Mouse (Mus musculus) heart, embryonic 16.5 days (tissue): ENCODE data around the gene Gramd1b. TPM values are rescaled to one million over a fixed set of nuclear protein-coding genes. Genes with fewer than 3 reads are reported as not detected.

ENCODE experiments used
- ATAC-seq: fragments of 200-750 bp; cut with Nextera tagmentation; replicated peaks from 2 replicates; pipeline ENCODE4 v1.8.0; 2017; ENCODE audit warnings: moderate number of reproducible peaks; ENCODE audit not compliant: insufficient read depth, low FRiP score; ENCODE audit errors: extremely low read depth
- H3K27ac ChIP-seq: fragments of 300-500 bp; sonication (generic); 2 replicates; pipeline ENCODE4 v1.5.1; 2014; ENCODE audit warnings: mild to moderate bottlenecking, low read length, control low read depth, moderate library complexity
- H3K27me3 ChIP-seq: fragments of 300-500 bp; sonication (generic); 2 replicates; pipeline ENCODE4 v1.6.1; 2014; ENCODE audit warnings: low read length, mixed read lengths; ENCODE audit not compliant: control insufficient read depth, insufficient read depth
- H3K36me3 ChIP-seq: fragments of 300-500 bp; sonication (generic); 2 replicates; pipeline ENCODE4 v1.6.1; 2014; ENCODE audit not compliant: control insufficient read depth, insufficient read depth
- H3K4me1 ChIP-seq: fragments of 300-500 bp; sonication (generic); 2 replicates; pipeline ENCODE4 v1.6.1; 2014; ENCODE audit warnings: low read length, mixed read lengths; ENCODE audit not compliant: control insufficient read depth, insufficient read depth
- H3K4me2 ChIP-seq: fragments of 300-500 bp; sonication (generic); 2 replicates; pipeline ENCODE4 v1.6.1; 2014; ENCODE audit warnings: low read depth, mild to moderate bottlenecking, control low read depth, low read length
- H3K4me3 ChIP-seq: fragments of 300-500 bp; sonication (generic); 2 replicates; pipeline ENCODE4 v1.5.1; 2014; ENCODE audit warnings: mild to moderate bottlenecking, control low read depth, low read length
- H3K9ac ChIP-seq: fragments of 300-500 bp; sonication (generic); 2 replicates; pipeline ENCODE4 v1.6.1; 2014; ENCODE audit warnings: low read length, control low read depth
- H3K9me3 ChIP-seq: fragments of 300-500 bp; sonication (generic); replicated peaks from 2 replicates; pipeline ENCODE4 v1.6.1; 2016; ENCODE audit warnings: low read length; ENCODE audit not compliant: control insufficient read depth
- whole genome bisulfite sequencing: fragments of 180-500 bp; shearing (Covaris S2); extraction: QIAGEN DNeasy Blood & Tissue Kit; methylation state at CpG from one replicate; pipeline ENCODE4 v1.1.7; 2014; 5-methylcytosine and 5-hydroxymethylcytosine counted together
- polyA plus RNA-seq: library from polyadenylated mRNA; unstranded; fragments of >200 nt; fragmentation: Nextera tagmentation; extraction: Ambion mirVana; gene quantifications from 2 replicates; pipeline ENCODE4 v1.2.1, GENCODE M21; 2015

Gramd1b gene
- polyA plus RNA-seq, 1 experiment from 2014 or later: 5.9 TPM

DNA sequence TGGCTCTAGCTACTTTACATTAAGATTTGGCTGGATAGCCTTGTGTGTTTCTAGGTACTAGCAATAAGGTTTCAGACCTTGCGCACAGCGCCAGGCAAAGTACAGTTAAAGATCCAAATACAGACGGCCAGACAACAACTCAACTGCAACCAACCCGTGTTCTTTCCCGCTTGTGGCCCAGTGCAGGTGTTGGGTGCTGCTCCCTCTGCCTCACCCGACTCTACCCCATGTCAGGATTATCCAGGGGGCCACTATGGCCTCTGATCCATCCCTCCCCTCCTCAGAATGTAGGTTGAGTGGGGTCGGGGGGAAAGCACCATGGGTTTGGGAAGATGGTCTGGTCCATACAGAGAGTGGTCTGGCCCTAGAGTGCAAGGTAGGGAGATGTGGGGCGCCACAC lies 237.9 kb downstream of the Gramd1b start:
- no peak overlapping the region for H3K9ac ChIP-seq
- no peak overlapping the region for H3K4me2 ChIP-seq
- no peaks in the 10 kb centered on the region for H3K9me3 ChIP-seq
- H3K27me3 ChIP-seq: no peaks in the 10 kb centered on the region
- H3K36me3 ChIP-seq: peaks cover 10% of the 10 kb centered on the region
- no peaks in the 10 kb centered on the region for H3K4me1 ChIP-seq
- H3K4me3 ChIP-seq: no peak overlapping the region
- no peak for ATAC-seq
- WGBS: 92% methylated on average over 8 of the region's 8 CpGs
- no peak overlapping the region for H3K27ac ChIP-seq

GRCm38 (mm10) chr9:40292475-40292874 lies 238.7 kb downstream of the Gramd1b start:
- WGBS: 84% methylated on average over 4 of the region's 4 CpGs
- H3K27ac ChIP-seq: no peak overlapping the region
- no peak overlapping the region for H3K4me2 ChIP-seq
- H3K36me3 ChIP-seq: peaks cover 10% of the 10 kb centered on the region
- no peak overlapping the region for H3K9ac ChIP-seq
- H3K4me1 ChIP-seq: no peaks in the 10 kb centered on the region
- no peak for ATAC-seq
- no peak overlapping the region for H3K4me3 ChIP-seq
- H3K27me3 ChIP-seq: no peaks in the 10 kb centered on the region
- no peaks in the 10 kb centered on the region for H3K9me3 ChIP-seq

- Histone ChIP-seq H3K27ac (no peak overlapping the region), H3K27me3 (no peaks in the 10 kb centered on the region), H3K9ac (no peak overlapping the region), H3K4me3 (no peak overlapping the region), H3K36me3 (no peaks in the 10 kb centered on the region), H3K4me2 (no peak overlapping the region), H3K4me1 (no peaks in the 10 kb centered on the region), H3K9me3 (no peaks in the 10 kb centered on the region)
- no peak for ATAC-seq
- 75% methylated on average over 7 of the region's 7 CpGs for WGBS
These were observed 248.2 kb downstream of the Gramd1b start for GRCm38 (mm10) chr9:40282968-40283367.

GRCm38 (mm10) chr9:40279438-40279837 lies 251.7 kb downstream of the Gramd1b start:
- H3K9me3 ChIP-seq: no peaks in the 10 kb centered on the region
- 83% methylated on average over 7 of the region's 7 CpGs for WGBS
- no peaks in the 10 kb centered on the region for H3K36me3 ChIP-seq
- no peak overlapping the region for H3K9ac ChIP-seq
- no peak for ATAC-seq
- H3K27me3 ChIP-seq: no peaks in the 10 kb centered on the region
- H3K4me2 ChIP-seq: no peak overlapping the region
- no peak overlapping the region for H3K4me3 ChIP-seq
- H3K27ac ChIP-seq: no peak overlapping the region
- no peaks in the 10 kb centered on the region for H3K4me1 ChIP-seq

GRCm38 (mm10) chr9:40277671-40278070 lies 253.5 kb downstream of the Gramd1b start:
- Histone ChIP-seq H3K36me3 (no peaks in the 10 kb centered on the region), H3K4me3 (no peak overlapping the region), H3K9me3 (no peaks in the 10 kb centered on the region), H3K4me2 (no peak overlapping the region), H3K27me3 (no peaks in the 10 kb centered on the region), H3K4me1 (peaks cover 5% of the 10 kb centered on the region), H3K27ac (no peak overlapping the region), H3K9ac (no peak overlapping the region)
- 75% methylated on average over 3 of the region's 3 CpGs for WGBS
- ATAC-seq: no peak

GRCm38 (mm10) chr9:40275904-40276303 lies 255.3 kb downstream of the Gramd1b start:
- no peak overlapping the region for H3K4me2 ChIP-seq
- H3K36me3 ChIP-seq: no peaks in the 10 kb centered on the region
- no peak overlapping the region for H3K27ac ChIP-seq
- no peaks in the 10 kb centered on the region for H3K9me3 ChIP-seq
- H3K27me3 ChIP-seq: no peaks in the 10 kb centered on the region
- no peak overlapping the region for H3K9ac ChIP-seq
- no peak overlapping the region for H3K4me3 ChIP-seq
- no peak for ATAC-seq
- H3K4me1 ChIP-seq: peaks cover 7% of the 10 kb centered on the region
- 67% methylated on average over 5 of the region's 5 CpGs for WGBS

DNA sequence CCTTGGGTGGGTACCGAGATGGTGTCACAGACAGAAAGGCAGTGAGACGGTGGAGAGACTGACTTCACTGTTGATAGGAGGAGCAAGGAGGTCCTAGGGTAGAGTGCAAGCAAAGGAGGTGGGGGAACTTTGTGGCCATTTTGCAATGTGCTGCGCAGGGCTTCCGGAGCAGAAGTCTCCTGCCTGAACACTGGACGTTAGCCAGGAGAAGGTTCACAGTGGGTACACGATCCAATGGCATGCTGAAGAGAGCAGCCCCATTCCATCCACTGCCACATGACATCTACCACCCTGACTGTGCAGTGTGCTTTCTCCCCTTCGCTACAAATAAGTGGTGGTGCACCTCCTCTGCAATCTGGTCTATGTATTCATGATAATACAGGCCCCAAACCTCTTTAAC lies 258.4 kb downstream of the Gramd1b start:
- Histone ChIP-seq H3K4me3 (no peak overlapping the region), H3K9ac (no peak overlapping the region), H3K27me3 (peaks cover 18% of the 10 kb centered on the region), H3K9me3 (no peaks in the 10 kb centered on the region), H3K4me2 (no peak overlapping the region), H3K27ac (no peak overlapping the region), H3K36me3 (no peaks in the 10 kb centered on the region), H3K4me1 (peaks cover 15% of the 10 kb centered on the region)
- WGBS: 70% methylated on average over 7 of the region's 7 CpGs
- no peak for ATAC-seq

DNA sequence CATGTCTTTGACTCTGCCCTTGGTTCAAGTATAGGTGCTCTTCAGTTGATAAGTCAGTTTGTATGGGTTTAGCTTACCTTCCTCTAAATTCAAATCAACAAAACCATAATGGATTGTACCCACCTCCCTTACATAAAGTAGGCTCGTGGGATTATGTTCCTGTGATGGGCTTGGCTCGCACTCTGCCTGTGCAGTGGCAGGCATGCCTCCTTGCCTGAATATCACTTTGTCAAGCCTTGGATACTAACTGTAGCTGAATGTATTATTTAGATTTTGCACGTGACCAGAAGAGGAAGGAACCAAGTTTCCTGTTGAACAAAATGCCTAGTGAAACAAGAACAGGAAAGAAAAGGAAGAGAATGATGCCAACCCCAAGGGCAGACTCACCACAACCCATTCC lies 260.1 kb downstream of the Gramd1b start:
- no peak for ATAC-seq
- H3K36me3 ChIP-seq: no peaks in the 10 kb centered on the region
- no peak overlapping the region for H3K9ac ChIP-seq
- peaks cover 18% of the 10 kb centered on the region for H3K27me3 ChIP-seq
- no peaks in the 10 kb centered on the region for H3K9me3 ChIP-seq
- WGBS: 58% methylated on average over 3 of the region's 3 CpGs
- peaks cover 15% of the 10 kb centered on the region for H3K4me1 ChIP-seq
- H3K4me3 ChIP-seq: no peak overlapping the region
- H3K27ac ChIP-seq: no peak overlapping the region
- no peak overlapping the region for H3K4me2 ChIP-seq

DNA sequence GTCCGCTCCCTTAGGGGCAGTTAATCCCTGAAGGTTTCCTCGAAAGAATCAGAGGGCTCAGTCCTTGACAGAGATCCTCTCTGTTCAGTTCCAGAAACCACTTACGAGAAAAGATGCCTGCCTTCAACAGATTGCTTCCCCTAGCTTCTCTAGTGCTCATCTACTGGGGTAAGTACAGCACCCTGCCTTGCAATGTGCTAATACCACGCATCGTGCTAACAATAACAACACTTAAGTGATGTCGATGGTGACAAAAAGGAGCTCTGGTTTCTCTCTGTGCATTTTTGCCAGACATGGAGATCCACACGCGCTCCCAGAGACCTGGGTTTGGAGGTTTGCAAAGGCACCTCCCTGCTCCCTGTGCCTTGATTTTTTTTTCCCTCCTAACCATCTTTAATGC lies 261.3 kb downstream of the Gramd1b start:
- H3K36me3 ChIP-seq: no peaks in the 10 kb centered on the region
- peak overlapping the region; percentile 55; the same call in 1 of the 2 replicates for H3K4me2 ChIP-seq
- H3K27ac ChIP-seq: no peak overlapping the region
- H3K27me3 ChIP-seq: peaks cover 18% of the 10 kb centered on the region
- no peak overlapping the region for H3K9ac ChIP-seq
- no peak overlapping the region; the same call in 1 of the 2 replicates for H3K4me3 ChIP-seq
- no peak for ATAC-seq
- H3K9me3 ChIP-seq: no peaks in the 10 kb centered on the region
- WGBS: 18% methylated on average over 8 of the region's 8 CpGs
- peaks cover 15% of the 10 kb centered on the region for H3K4me1 ChIP-seq
